Mouse (Mus musculus) neural tube, embryonic 14.5 days (tissue): ENCODE data around the gene Gm21973. TPM values are rescaled to one million over a fixed set of nuclear protein-coding genes. Genes with fewer than 3 reads are reported as not detected.

Experiments used
- ATAC-seq: fragments of 200-750 bp; cut with Nextera tagmentation; 2 replicates; pipeline ENCODE4 v1.8.0; 2017; ENCODE audit warnings: low read depth, mild to moderate bottlenecking, moderate TSS enrichment, moderate library complexity
- H3K27ac ChIP-seq: fragments of 300-500 bp; sonication (generic); 2 replicates; pipeline ENCODE4 v1.5.1; 2014; ENCODE audit warnings: low read depth, mild to moderate bottlenecking, control low read depth, low read length, moderate library complexity, mixed read lengths
- H3K27me3 ChIP-seq: fragments of 300-500 bp; sonication (generic); 2 replicates; pipeline ENCODE4 v1.6.1; 2014; ENCODE audit warnings: low read length; ENCODE audit not compliant: control insufficient read depth, insufficient read depth
- H3K36me3 ChIP-seq: fragments of 300-500 bp; sonication (generic); 2 replicates; pipeline ENCODE4 v1.6.1; 2014; ENCODE audit warnings: low read length, mixed read lengths; ENCODE audit not compliant: control insufficient read depth, insufficient read depth
- H3K4me1 ChIP-seq: fragments of 300-500 bp; sonication (generic); 2 replicates; pipeline ENCODE4 v1.6.1; 2014; ENCODE audit warnings: low read length; ENCODE audit not compliant: control insufficient read depth, insufficient read depth
- H3K4me2 ChIP-seq: fragments of 300-500 bp; sonication (generic); 2 replicates; pipeline ENCODE4 v1.6.1; 2014; ENCODE audit warnings: mild to moderate bottlenecking, low read depth, low read length, control low read depth
- H3K4me3 ChIP-seq: fragments of 300-500 bp; sonication (generic); 2 replicates; pipeline ENCODE4 v1.5.1; 2014; ENCODE audit warnings: low read depth, low read length, control low read depth, mixed read lengths
- H3K9ac ChIP-seq: fragments of 300-500 bp; sonication (generic); replicated peaks from 2 replicates; pipeline ENCODE4 v1.6.1; 2014; ENCODE audit warnings: low read depth, mild to moderate bottlenecking, control low read depth, low read length, mixed read lengths
- H3K9me3 ChIP-seq: fragments of 300-500 bp; sonication (generic); 2 replicates; pipeline ENCODE4 v1.6.1; 2016; ENCODE audit warnings: low read length; ENCODE audit not compliant: control insufficient read depth
- WGBS: fragments of 180-500 bp; shearing (Covaris S2); extraction: QIAGEN DNeasy Blood & Tissue Kit; methylation state at CpG from one replicate; pipeline ENCODE4 v1.1.7; 2014; 5-methylcytosine and 5-hydroxymethylcytosine counted together
- polyA plus RNA-seq: library from polyadenylated mRNA; unstranded; fragments of >200 nt; fragmentation: Nextera tagmentation; extraction: Ambion mirVana; gene quantifications from 2 replicates; pipeline ENCODE4 v1.2.1, GENCODE M21; 2014

Gene Gm21973
- polyA plus RNA-seq, 1 experiment from 2014 or later, result not detected

DNA sequence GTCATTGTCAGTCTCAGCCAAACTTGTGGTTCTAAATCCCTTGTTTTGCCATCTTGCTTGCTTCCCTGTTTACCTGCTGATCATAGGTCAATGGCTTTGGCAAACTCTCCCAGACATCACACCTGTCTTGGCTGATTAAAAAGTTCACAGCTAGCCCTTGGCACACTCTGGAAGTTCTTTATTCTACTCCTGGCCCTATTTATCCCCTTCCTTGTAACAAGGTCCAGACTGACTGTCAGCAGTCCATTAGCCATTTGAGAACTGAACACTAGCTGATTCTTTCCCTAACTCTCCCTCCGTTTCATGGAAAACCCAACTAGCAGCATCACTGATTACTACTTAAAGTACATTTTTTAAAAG, 96.6 kb downstream of the Gm21973 start:
- 30% methylated on average over 1 of the region's 1 CpGs for WGBS
- no peaks in the 10 kb centered on the region for H3K9me3 ChIP-seq
- no peak; the same call in 1 of the 2 replicates for ATAC-seq
- H3K4me3 ChIP-seq, result no peak overlapping the region
- H3K36me3 ChIP-seq, result no peaks in the 10 kb centered on the region
- H3K4me1 ChIP-seq, result peaks cover 4% of the 10 kb centered on the region; the same call in 1 of the 2 replicates
- H3K4me2 ChIP-seq, result no peak overlapping the region
- H3K27ac ChIP-seq, result no peak overlapping the region
- H3K27me3 ChIP-seq, result no peaks in the 10 kb centered on the region
- no peak overlapping the region for H3K9ac ChIP-seq

Other genes with a start within 250 kb of the Gm21973 start
- gene Prlr, start 148.1 kb upstream of the Gm21973 start, polyA plus RNA-seq, result 2.5 and 3.8 TPM in 2 replicates
- not detected in 2 replicates for gene Agxt2, start 33.2 kb downstream of the Gm21973 start, polyA plus RNA-seq
- 14.3 and 14.4 TPM in 2 replicates for gene Dnajc21, start 145.1 kb downstream of the Gm21973 start, polyA plus RNA-seq
- 56.5 and 68.1 TPM in 2 replicates for gene Brix1, start 160.6 kb downstream of the Gm21973 start, polyA plus RNA-seq
- 19.7 and 21.5 TPM in 2 replicates for gene Rad1, start 160.6 kb downstream of the Gm21973 start, polyA plus RNA-seq
- gene Ttc23l, start 233.3 kb downstream of the Gm21973 start, polyA plus RNA-seq, result not detected in 2 replicates